Mouse (Mus musculus): ENCODE measurements at regions not wholly inside any gene's neighbourhood (a gene's known extent, or its start where the extent isn't known, plus 50 kb on each side); places are given as distances from the start of the nearest gene placed in this dataset.

- intact Hi-C loops (cut with DNase I), result no loop called here
- DNase-seq, result peak; percentile 10 to 39
These were observed 84.1 kb upstream of the Gm28269 start for GRCm38 (mm10) chrX:21828975-21829374.

GRCm38 (mm10) chrX:21809212-21809611 lies 64.3 kb upstream of the Gm28269 start:
- intact Hi-C loops (cut with DNase I), result no loop called here
- no peak for DNase-seq

GRCm38 (mm10) chrX:21801834-21802233 lies 56.9 kb upstream of the Gm28269 start:
- no peak for DNase-seq
- intact Hi-C loops (cut with DNase I), result no loop called here

All from heart, postnatal 10 days (tissue).